In the genomic region with DNA sequence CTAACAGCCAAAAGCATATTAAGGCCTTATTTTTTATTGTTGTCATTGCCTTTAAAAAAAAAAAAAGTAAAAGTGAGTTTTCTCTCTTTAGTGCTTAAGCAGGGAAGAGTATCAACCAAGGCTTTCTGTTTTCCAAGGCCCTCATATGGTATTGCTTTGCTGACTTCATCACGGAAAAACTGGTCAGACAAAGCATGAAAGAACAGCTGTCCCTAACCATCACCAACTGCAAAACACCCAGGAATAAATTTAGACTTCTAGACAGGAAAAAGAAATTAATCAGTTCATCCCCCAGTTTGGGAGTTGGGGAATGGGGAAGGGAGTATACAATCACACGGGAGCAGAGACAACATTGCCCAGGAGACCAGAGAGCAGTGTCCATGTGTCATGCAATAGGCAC, we compare ENCODE assay signal across 21 mouse cellular contexts.
A peak's percentile ranks its signal among the peaks of the same experiment; 100 is the strongest.
DNase-seq lines count a peak whose midpoint lies in the region; ATAC-seq and TF ChIP-seq lines count a peak whose summit lies in the region.
"Had no signal": no experiment of that assay in that cellular context is flagged by ENCODE, and none has a peak within 500 bp of the region (broad histone marks: within the 10 kb centered on the region; RNA-seq: fewer than 3 reads in every experiment).

No protein-coding gene starts in this region.

- TF ChIP-seq CTCF in heart, postnatal 0 days (IDR thresholded peaks at IDR 0.05; ENCODE audit: low read depth) = no peak

- peaks cover 12% of the 10 kb centered on the region for H3K4me1 ChIP-seq in embryonic facial prominence, embryonic 13.5 days
- H3K4me1 ChIP-seq in embryonic facial prominence, embryonic 10.5 days = peaks cover 6% of the 10 kb centered on the region
- H3K4me1 ChIP-seq in heart, postnatal 0 days (ENCODE audit: control insufficient read depth, insufficient read depth) = no peaks in the 10 kb centered on the region
- peaks cover 9% of the 10 kb centered on the region for H3K4me1 ChIP-seq in embryonic facial prominence, embryonic 14.5 days (ENCODE audit: control insufficient read depth, insufficient read depth, low read length)
- H3K4me1 ChIP-seq in limb, embryonic 15.5 days = peaks cover 8% of the 10 kb centered on the region; the same call in 1 of the 2 replicates
- no peaks in the 10 kb centered on the region for H3K4me1 ChIP-seq in hindbrain, embryonic 10.5 days (replicated peaks)
- H3K4me1 ChIP-seq: forebrain, embryonic 12.5 days; hindbrain, embryonic 15.5 days had no signal

- intact Hi-C loops in heart, postnatal 25 days (cut with DNase I) = no loop called here

- H3K4me3 ChIP-seq in embryonic facial prominence, embryonic 13.5 days = no peak overlapping the region
- no peak overlapping the region for H3K4me3 ChIP-seq in embryonic facial prominence, embryonic 10.5 days
- H3K4me3 ChIP-seq in heart, postnatal 0 days (ENCODE audit: low read depth, low read length) = no peak overlapping the region
- H3K4me3 ChIP-seq in embryonic facial prominence, embryonic 14.5 days (ENCODE audit: low read depth, low read length) = no peak overlapping the region
- no peak overlapping the region for H3K4me3 ChIP-seq in limb, embryonic 15.5 days
- H3K4me3 ChIP-seq in hindbrain, embryonic 10.5 days = no peak overlapping the region
- H3K4me3 ChIP-seq: forebrain, embryonic 12.5 days; hindbrain, embryonic 15.5 days had no signal

- no peak for ATAC-seq in embryonic facial prominence, embryonic 13.5 days (ENCODE audit: insufficient number of reproducible peaks, insufficient read depth, low FRiP score, low TSS enrichment, low read depth)
- no peak for ATAC-seq in heart, postnatal 0 days (ENCODE audit: insufficient read depth, low read depth)
- ATAC-seq in embryonic facial prominence, embryonic 14.5 days (ENCODE audit: low read depth) = no peak
- no peak for ATAC-seq in limb, embryonic 15.5 days (ENCODE audit: insufficient number of reproducible peaks, low FRiP score, low TSS enrichment, low read depth)
- ATAC-seq: intestine, embryonic 16.5 days had no signal

- DNase-seq in embryonic facial prominence, embryonic 10.5 days (ENCODE audit: low spot score) = no peak
- DNase-seq in heart, postnatal 0 days (ENCODE audit: low spot score) = peak; percentile 20
- DNase-seq in heart, postnatal 25 days (ENCODE audit: low spot score) = no peak
- peak; percentile 62 for DNase-seq in embryonic facial prominence, embryonic 14.5 days (ENCODE audit: low spot score)
- DNase-seq in hindbrain, embryonic 10.5 days (ENCODE audit: low spot score) = no peak
- no peak for DNase-seq in kidney, postnatal 14 days
- DNase-seq: adrenal gland, adult 2 months; adrenal gland, postnatal 25 days; B cell, adult 2 months; cerebellum, adult 11 months; cerebellum, adult 8-10 months; cerebellum, postnatal 14 days; embryo, embryonic 11 days; gastrocnemius, postnatal 36 days; heart, postnatal 14 days; kidney, adult 2 months had no signal

- H3K9ac ChIP-seq in embryonic facial prominence, embryonic 13.5 days = no peak overlapping the region
- H3K9ac ChIP-seq in heart, postnatal 0 days (replicated peaks; ENCODE audit: low read depth, low read length) = no peak overlapping the region
- H3K9ac ChIP-seq in embryonic facial prominence, embryonic 14.5 days (ENCODE audit: low read depth, low read length) = no peak overlapping the region
- H3K9ac ChIP-seq in limb, embryonic 15.5 days = no peak overlapping the region
- H3K9ac ChIP-seq: forebrain, embryonic 12.5 days; hindbrain, embryonic 15.5 days had no signal

- peak overlapping the region; percentile 69; the same call in 1 of the 2 replicates for H3K27ac ChIP-seq in embryonic facial prominence, embryonic 13.5 days
- no peak overlapping the region for H3K27ac ChIP-seq in embryonic facial prominence, embryonic 10.5 days (replicated peaks)
- 0 out of 2 replicates have a peak overlapping the region, but pooled peaks have one; percentile 0 for H3K27ac ChIP-seq in heart, postnatal 0 days (ENCODE audit: low read depth)
- peak overlapping the region; percentile 40; the same call in 1 of the 2 replicates for H3K27ac ChIP-seq in embryonic facial prominence, embryonic 14.5 days (replicated peaks; ENCODE audit: low read depth, low read length)
- H3K27ac ChIP-seq in limb, embryonic 15.5 days = 0 out of 2 replicates have a peak overlapping the region, but pooled peaks have one; percentile 54
- no peak overlapping the region for H3K27ac ChIP-seq in hindbrain, embryonic 10.5 days
- H3K27ac ChIP-seq: forebrain, embryonic 12.5 days; hindbrain, embryonic 15.5 days had no signal

- H3K36me3 ChIP-seq in embryonic facial prominence, embryonic 13.5 days = peaks cover 21% of the 10 kb centered on the region
- H3K36me3 ChIP-seq in embryonic facial prominence, embryonic 10.5 days (replicated peaks) = peaks cover 9% of the 10 kb centered on the region; the same call in 1 of the 2 replicates
- H3K36me3 ChIP-seq in heart, postnatal 0 days (replicated peaks; ENCODE audit: control insufficient read depth, insufficient read depth, low read length) = peaks cover 18% of the 10 kb centered on the region; the same call in 1 of the 2 replicates
- peaks cover 14% of the 10 kb centered on the region; the same call in 1 of the 2 replicates for H3K36me3 ChIP-seq in embryonic facial prominence, embryonic 14.5 days (ENCODE audit: control insufficient read depth, insufficient read depth, low read length)
- H3K36me3 ChIP-seq in limb, embryonic 15.5 days = peaks cover 9% of the 10 kb centered on the region
- 0 out of 2 replicates have a peak, but pooled peaks cover 5% of the 10 kb centered on the region for H3K36me3 ChIP-seq in hindbrain, embryonic 10.5 days
- H3K36me3 ChIP-seq: forebrain, embryonic 12.5 days; hindbrain, embryonic 15.5 days had no signal

- WGBS in embryonic facial prominence, embryonic 13.5 days = 35% methylated on average over 2 of the region's 2 CpGs
- 80% methylated on average over 2 of the region's 2 CpGs for WGBS in embryonic facial prominence, embryonic 10.5 days
- WGBS in heart, postnatal 0 days = 62% methylated on average over 2 of the region's 2 CpGs
- WGBS in embryonic facial prominence, embryonic 14.5 days = 31% methylated on average over 2 of the region's 2 CpGs
- 47% methylated on average over 2 of the region's 2 CpGs for WGBS in limb, embryonic 15.5 days
- 80% methylated on average over 2 of the region's 2 CpGs for WGBS in hindbrain, embryonic 10.5 days

- H3K9me3 ChIP-seq in embryonic facial prominence, embryonic 13.5 days = no peaks in the 10 kb centered on the region
- H3K9me3 ChIP-seq in embryonic facial prominence, embryonic 10.5 days = no peaks in the 10 kb centered on the region
- no peaks in the 10 kb centered on the region for H3K9me3 ChIP-seq in heart, postnatal 0 days (replicated peaks; ENCODE audit: control insufficient read depth, low read length)
- no peaks in the 10 kb centered on the region for H3K9me3 ChIP-seq in embryonic facial prominence, embryonic 14.5 days (ENCODE audit: control insufficient read depth, low read length)
- no peaks in the 10 kb centered on the region for H3K9me3 ChIP-seq in limb, embryonic 15.5 days
- H3K9me3 ChIP-seq in hindbrain, embryonic 10.5 days = no peaks in the 10 kb centered on the region
- H3K9me3 ChIP-seq: forebrain, embryonic 12.5 days; hindbrain, embryonic 15.5 days had no signal

- H3K4me2 ChIP-seq in embryonic facial prominence, embryonic 13.5 days = no peak overlapping the region
- no peak overlapping the region for H3K4me2 ChIP-seq in heart, postnatal 0 days (ENCODE audit: low read depth, low read length)
- no peak overlapping the region for H3K4me2 ChIP-seq in embryonic facial prominence, embryonic 14.5 days (ENCODE audit: low read depth, low read length)
- H3K4me2 ChIP-seq in limb, embryonic 15.5 days = no peak overlapping the region
- H3K4me2 ChIP-seq: forebrain, embryonic 12.5 days; hindbrain, embryonic 15.5 days had no signal

- no peaks in the 10 kb centered on the region for H3K27me3 ChIP-seq in embryonic facial prominence, embryonic 13.5 days
- no peaks in the 10 kb centered on the region for H3K27me3 ChIP-seq in embryonic facial prominence, embryonic 10.5 days (replicated peaks; ENCODE audit: low read depth, poor library complexity, severe bottlenecking)
- no peaks in the 10 kb centered on the region for H3K27me3 ChIP-seq in heart, postnatal 0 days (ENCODE audit: control insufficient read depth, insufficient read depth, low read length)
- no peaks in the 10 kb centered on the region for H3K27me3 ChIP-seq in embryonic facial prominence, embryonic 14.5 days (replicated peaks; ENCODE audit: control insufficient read depth, insufficient read depth, low read length)
- H3K27me3 ChIP-seq in limb, embryonic 15.5 days = no peaks in the 10 kb centered on the region
- no peaks in the 10 kb centered on the region for H3K27me3 ChIP-seq in hindbrain, embryonic 10.5 days (ENCODE audit: insufficient read depth, poor library complexity, severe bottlenecking)
- H3K27me3 ChIP-seq: forebrain, embryonic 12.5 days; hindbrain, embryonic 15.5 days had no signal

- TF ChIP-seq EP300 in heart, postnatal 0 days (IDR thresholded peaks at IDR 0.05; ENCODE audit: low read depth) = no peak

Comparison
In these comparisons a context has a peak if more than half of its experiments do, and no peak if none do; other contexts are left out.
1. H3K27ac ChIP-seq: peak in embryonic facial prominence, embryonic 13.5 days (single experiment), heart, postnatal 0 days (single experiment), embryonic facial prominence, embryonic 14.5 days (single experiment) and limb, embryonic 15.5 days (single experiment); none in embryonic facial prominence, embryonic 10.5 days (single experiment) and hindbrain, embryonic 10.5 days (single experiment).
2. DNase-seq: peak in heart, postnatal 0 days (single experiment) and embryonic facial prominence, embryonic 14.5 days (single experiment); none in embryonic facial prominence, embryonic 10.5 days (single experiment), heart, postnatal 25 days (single experiment), hindbrain, embryonic 10.5 days (single experiment) and kidney, postnatal 14 days (single experiment).